Mouse (Mus musculus): ENCODE measurements around the gene Nckap5.

- TF ChIP-seq CHD2 (IDR thresholded peaks at IDR 0.05; ENCODE audit: low read length), result no peak
- TF ChIP-seq EP300 (IDR thresholded peaks at IDR 0.05; ENCODE audit: low read depth in 1 of 2, low read length in 2 of 2), result no peak
- TF ChIP-seq POLR2A (IDR thresholded peaks at IDR 0.05; ENCODE audit: control insufficient read depth in 1 of 2, insufficient read depth in 1 of 2, low read depth in 1 of 2, low read length in 2 of 2, poor library complexity in 1 of 2), result no peak
- no peak for TF ChIP-seq CTCF (IDR thresholded peaks at IDR 0.05 in 2 of 3, conservative IDR thresholded peaks at IDR 0.05 in 1 of 3; ENCODE audit: control insufficient read depth in 1 of 3, insufficient read depth in 1 of 3, low read depth in 2 of 3, low read length in 3 of 3, poor library complexity in 1 of 3, severe bottlenecking in 1 of 3)
- no peak for TF ChIP-seq TCF12 (IDR thresholded peaks at IDR 0.05; ENCODE audit: low read depth, low read length)
- no peak for TF ChIP-seq E2F4 (IDR thresholded peaks at IDR 0.05; ENCODE audit: borderline replicate concordance, low read depth, low read length)
- TF ChIP-seq MAX (IDR thresholded peaks at IDR 0.05; ENCODE audit: low read length), result no peak
- no peak for TF ChIP-seq MAZ (IDR thresholded peaks at IDR 0.05; ENCODE audit: low read depth, low read length)
- TF ChIP-seq TBP (IDR thresholded peaks at IDR 0.05; ENCODE audit: low read depth, low read length), result no peak
Measured at GRCm38 (mm10) chr1:126557791-126558294, 272.8 kb downstream of the Nckap5 start.

Data from MEL (cell line).